ENCODE assay signal across 7 mouse cellular contexts in genomic region chr8:122282035-122282358, GRCm38 (mm10). TPM values are rescaled to one million over a fixed set of nuclear protein-coding genes. Genes with fewer than 3 reads are reported as not detected.
DNase-seq lines count a peak whose midpoint lies in the region; ATAC-seq lines count a peak whose summit lies in the region.

TSS of gene Zfpm1 (plus strand) at chr8:122282141.

- peak within 1 kb of the TSS; percentile 77 for H3K9ac ChIP-seq in hindbrain, embryonic 16.5 days (ENCODE audit: low read depth, low read length)

- peaks cover 25% of the 10 kb centered on the region for H3K4me1 ChIP-seq in hindbrain, embryonic 16.5 days (ENCODE audit: control insufficient read depth, insufficient read depth, low read depth, low read length)
- peaks cover 60% of the 10 kb centered on the region for H3K4me1 ChIP-seq in midbrain, embryonic 10.5 days

- ATAC-seq in erythroid progenitor cell, adult 5-6 weeks (replicated peaks; ENCODE audit: low FRiP score, poor library complexity, severe bottlenecking) = no peak
- no peak for ATAC-seq in hindbrain, embryonic 16.5 days

- peak within 1 kb of the TSS; percentile 62 for H3K4me3 ChIP-seq in hindbrain, embryonic 16.5 days (ENCODE audit: low read length)
- H3K4me3 ChIP-seq in midbrain, embryonic 10.5 days = peak within 1 kb of the TSS; percentile 71

- no peaks in the 10 kb centered on the region; the same call in 1 of the 2 replicates for H3K27me3 ChIP-seq in hindbrain, embryonic 16.5 days (replicated peaks; ENCODE audit: control insufficient read depth, insufficient read depth, low read length)
- peaks cover 61% of the 10 kb centered on the region for H3K27me3 ChIP-seq in midbrain, embryonic 10.5 days (ENCODE audit: low read depth, poor library complexity, severe bottlenecking)

- DNase-seq in urinary bladder, adult 2 months (ENCODE audit: low spot score) = no peak
- DNase-seq in urinary bladder, adult 18-20 months (ENCODE audit: low spot score in 2 of 2) = no peak
- no peak for DNase-seq in midbrain, embryonic 10.5 days (ENCODE audit: low spot score)
- no peak for DNase-seq in retina, embryonic 14.5 days (ENCODE audit: low spot score)
- DNase-seq in cerebellum, postnatal 4 days (ENCODE audit: low spot score in 2 of 2) = no peak

- peak within 1 kb of the TSS; percentile 95 for H3K4me2 ChIP-seq in hindbrain, embryonic 16.5 days (ENCODE audit: low read length)

- H3K36me3 ChIP-seq in hindbrain, embryonic 16.5 days (ENCODE audit: control insufficient read depth, insufficient read depth, low read length) = no peaks in the 10 kb centered on the region
- no peaks in the 10 kb centered on the region for H3K36me3 ChIP-seq in midbrain, embryonic 10.5 days

- no peaks in the 10 kb centered on the region for H3K9me3 ChIP-seq in hindbrain, embryonic 16.5 days (ENCODE audit: control insufficient read depth, low read length)
- no peaks in the 10 kb centered on the region for H3K9me3 ChIP-seq in midbrain, embryonic 10.5 days (replicated peaks)

- 0% methylated on average over 25 of the region's 60 CpGs for WGBS in hindbrain, embryonic 16.5 days
- 8% methylated on average over 60 of the region's 60 CpGs for WGBS in midbrain, embryonic 10.5 days

- peak within 1 kb of the TSS; percentile 79 for H3K27ac ChIP-seq in hindbrain, embryonic 16.5 days (ENCODE audit: low read depth, low read length)
- H3K27ac ChIP-seq in midbrain, embryonic 10.5 days (replicated peaks) = peak within 1 kb of the TSS; percentile 88

RNA-seq across cellular contexts. Expression of gene Zfpm1, which starts in this region (rescaled TPM):
- polyA plus RNA-seq in urinary bladder, adult 2 months (2012; rRNA removed) = 13.2 and 16.2 TPM in 2 replicates
- 176 and 254 TPM in 2 replicates for total RNA-seq in erythroid progenitor cell, adult 5-6 weeks (2015; ENCODE audit: low replicate concordance)
- 303 and 467 TPM in 2 replicates for total RNA-seq in erythroid progenitor cell, adult 5-6 weeks (2017; ENCODE audit: low replicate concordance)
- polyA plus RNA-seq in hindbrain, embryonic 16.5 days (2015; fragmentation: Nextera tagmentation; extraction: Ambion mirVana) = 0.75 and 1.2 TPM in 2 replicates
- polyA plus RNA-seq in midbrain, embryonic 10.5 days (2016; fragmentation: Nextera tagmentation; extraction: Ambion mirVana) = 1.3 and 1.5 TPM in 2 replicates
